Mouse (Mus musculus) CD4-positive, CD25-positive, alpha-beta regulatory T cell (primary cell): ENCODE measurements around the gene Tecta. TPM values are rescaled to one million over a fixed set of nuclear protein-coding genes. Genes with fewer than 3 reads are reported as not detected.

Experiments
- polyA plus RNA-seq: library from polyadenylated mRNA; unstranded; fragments of 100-300 nt; shearing (Covaris generic); gene quantifications from one replicate; pipeline ENCODE4 v1.2.1, GENCODE M21; 2017

Tecta gene
- not detected for polyA plus RNA-seq

DNA sequence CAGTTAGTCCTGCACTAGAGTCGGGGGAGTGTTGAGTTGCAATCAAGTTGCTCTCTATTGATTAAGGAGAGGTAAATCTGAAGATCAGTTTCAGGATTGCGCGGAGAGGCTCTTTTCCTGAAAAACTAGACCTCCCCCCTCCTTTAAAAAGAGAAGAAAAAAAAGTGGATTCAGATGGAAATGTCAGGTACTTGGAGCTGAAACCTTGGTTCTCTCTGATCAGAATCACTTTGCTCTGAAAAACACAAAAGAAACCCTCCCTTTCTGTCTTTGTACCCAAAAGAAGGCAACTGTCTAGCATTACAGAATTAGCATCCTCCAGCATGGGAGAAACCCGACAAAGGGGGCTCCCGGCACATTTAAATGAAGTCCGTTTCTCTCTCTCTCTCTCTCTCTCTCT lies at the start of gene Tecta:
Tecta (minus strand) TSS at position 101 of the 400 bp plus-strand sequence.

Other genes with a start within 250 kb of the Tecta start
- gene Sc5d, start 135.7 kb downstream of the Tecta start, polyA plus RNA-seq: 88.8 TPM
- 20.5 TPM for gene Tbcel, start 107.9 kb upstream of the Tecta start, polyA plus RNA-seq